ENCODE assay signal across 8 mouse cellular contexts in genomic region chr4:155172909-155173821, GRCm38 (mm10). TPM values are rescaled to one million over a fixed set of nuclear protein-coding genes. Genes with fewer than 3 reads are reported as not detected.
DNase-seq lines count a peak whose midpoint lies in the region; ATAC-seq lines count a peak whose summit lies in the region.

No protein-coding gene starts in this region.

- no peak overlapping the region for H3K4me3 ChIP-seq in embryonic facial prominence, embryonic 14.5 days (ENCODE audit: low read depth, low read length)
- no peak overlapping the region for H3K4me3 ChIP-seq in heart, embryonic 11.5 days (ENCODE audit: low read depth, low read length)
- peak overlapping the region; percentile 10; the same call in 1 of the 2 replicates for H3K4me3 ChIP-seq in kidney, embryonic 16.5 days (ENCODE audit: low read length)

- peaks cover 86% of the 10 kb centered on the region for H3K4me1 ChIP-seq in embryonic facial prominence, embryonic 14.5 days (ENCODE audit: control insufficient read depth, insufficient read depth, low read length)
- H3K4me1 ChIP-seq in heart, embryonic 11.5 days (ENCODE audit: control insufficient read depth, insufficient read depth, low read length): peaks cover 84% of the 10 kb centered on the region
- peaks cover 77% of the 10 kb centered on the region for H3K4me1 ChIP-seq in kidney, embryonic 16.5 days (ENCODE audit: insufficient read depth, low read length)

- no peaks in the 10 kb centered on the region for H3K9me3 ChIP-seq in embryonic facial prominence, embryonic 14.5 days (ENCODE audit: control insufficient read depth, low read length)
- H3K9me3 ChIP-seq in heart, embryonic 11.5 days (replicated peaks; ENCODE audit: control insufficient read depth, low read length): no peaks in the 10 kb centered on the region
- H3K9me3 ChIP-seq in kidney, embryonic 16.5 days (ENCODE audit: low read length): no peaks in the 10 kb centered on the region

- H3K36me3 ChIP-seq in embryonic facial prominence, embryonic 14.5 days (ENCODE audit: control insufficient read depth, insufficient read depth, low read length): no peaks in the 10 kb centered on the region
- no peaks in the 10 kb centered on the region for H3K36me3 ChIP-seq in heart, embryonic 11.5 days (ENCODE audit: control insufficient read depth, insufficient read depth, low read length)
- no peaks in the 10 kb centered on the region for H3K36me3 ChIP-seq in kidney, embryonic 16.5 days (ENCODE audit: insufficient read depth, low read length)

- H3K27ac ChIP-seq in embryonic facial prominence, embryonic 14.5 days (replicated peaks; ENCODE audit: low read depth, low read length): peak overlapping the region; percentile 92
- peak overlapping the region; percentile 96 for H3K27ac ChIP-seq in heart, embryonic 11.5 days (ENCODE audit: low read depth, low read length)
- peak overlapping the region; percentile 98 for H3K27ac ChIP-seq in kidney, embryonic 16.5 days (ENCODE audit: low read length)

- peak overlapping the region; percentile 30 for H3K4me2 ChIP-seq in embryonic facial prominence, embryonic 14.5 days (ENCODE audit: low read depth, low read length)
- H3K4me2 ChIP-seq in heart, embryonic 11.5 days: peak overlapping the region; percentile 59
- H3K4me2 ChIP-seq in kidney, embryonic 16.5 days (replicated peaks; ENCODE audit: low read depth, low read length): peak overlapping the region; percentile 41

- peak overlapping the region; percentile 41 for H3K9ac ChIP-seq in embryonic facial prominence, embryonic 14.5 days (ENCODE audit: low read depth, low read length)
- H3K9ac ChIP-seq in heart, embryonic 11.5 days (ENCODE audit: low read depth, low read length): peak overlapping the region; percentile 62
- peak overlapping the region; percentile 58 for H3K9ac ChIP-seq in kidney, embryonic 16.5 days (replicated peaks; ENCODE audit: low read length)

- WGBS in embryonic facial prominence, embryonic 14.5 days: 10% methylated on average over 21 of the region's 21 CpGs
- 10% methylated on average over 21 of the region's 21 CpGs for WGBS in heart, embryonic 11.5 days (ENCODE audit: insufficient replicate concordance)
- WGBS in kidney, embryonic 16.5 days: 18% methylated on average over 21 of the region's 21 CpGs

- H3K27me3 ChIP-seq in embryonic facial prominence, embryonic 14.5 days (replicated peaks; ENCODE audit: control insufficient read depth, insufficient read depth, low read length): no peaks in the 10 kb centered on the region
- H3K27me3 ChIP-seq in heart, embryonic 11.5 days (ENCODE audit: control insufficient read depth, insufficient read depth, low read length): no peaks in the 10 kb centered on the region
- no peaks in the 10 kb centered on the region for H3K27me3 ChIP-seq in kidney, embryonic 16.5 days (ENCODE audit: insufficient read depth, low read length)

- DNase-seq in right cerebral cortex, adult 18-20 months: peak; percentile 80
- no peak for DNase-seq in right cerebral cortex, postnatal 25 days
- peak; percentile 98 for DNase-seq in embryonic facial prominence, embryonic 14.5 days (ENCODE audit: low spot score)
- DNase-seq in liver: peak; percentile 79
- DNase-seq in neural tube, embryonic 10.5 days (ENCODE audit: extremely low spot score, low spot score): peak; percentile 89
- DNase-seq in urinary bladder, adult 18-20 months (ENCODE audit: low spot score in 2 of 2): peak; percentile 83 to 96

- ATAC-seq in embryonic facial prominence, embryonic 14.5 days (ENCODE audit: low read depth): peak; percentile 92
- ATAC-seq in heart, embryonic 11.5 days (replicated peaks; ENCODE audit: insufficient number of reproducible peaks, low FRiP score, low TSS enrichment): peak; percentile 81
- peak; percentile 93 for ATAC-seq in kidney, embryonic 16.5 days (ENCODE audit: low FRiP score, low TSS enrichment)

RNA-seq across cellular contexts. Expression of gene Ski, which starts 49.2 kb away (rescaled TPM):
- polyA plus RNA-seq in embryonic facial prominence, embryonic 14.5 days (2014; fragmentation: Nextera tagmentation; extraction: Ambion mirVana): 34.1 and 34.9 TPM in 2 replicates
- 14.6 and 14.8 TPM in 2 replicates for polyA plus RNA-seq in heart, embryonic 11.5 days (2014; fragmentation: Nextera tagmentation; extraction: Ambion mirVana)
- 14.5 and 15.9 TPM in 2 replicates for polyA plus RNA-seq in kidney, embryonic 16.5 days (2015; fragmentation: Nextera tagmentation; extraction: Ambion mirVana)
